Mouse (Mus musculus): ENCODE results near the gene Tnfrsf13c.

DNA sequence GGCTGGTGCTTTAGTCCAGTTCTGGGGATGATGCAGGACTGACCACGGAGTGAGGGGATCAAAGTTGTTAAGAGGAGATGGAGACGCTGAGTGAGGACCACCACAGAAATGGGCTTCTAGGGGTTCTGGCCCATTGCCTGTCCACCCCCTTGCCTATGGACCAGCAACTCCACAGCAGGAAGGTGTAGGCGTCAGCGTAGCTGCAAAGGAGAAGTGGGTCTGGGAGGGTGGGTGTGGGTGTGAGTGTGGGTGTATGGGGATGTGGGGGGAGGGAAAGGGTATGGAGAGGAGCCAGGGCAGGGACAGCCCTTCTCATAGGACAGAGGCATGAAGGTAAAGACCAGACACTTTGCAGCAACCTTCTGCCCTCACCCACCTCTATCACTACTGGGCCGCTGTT is 1.6 kb upstream of the Tnfrsf13c start:
- no peak for TF ChIP-seq POLR2A (IDR thresholded peaks at IDR 0.05; ENCODE audit: insufficient read depth, low read depth, low read length)
- TF ChIP-seq CTCF (IDR thresholded peaks at IDR 0.05; ENCODE audit: insufficient read depth, low read depth, low read length) = no peak
